Mouse (Mus musculus): ENCODE results near the gene Tanc2. TPM values are rescaled to one million over a fixed set of nuclear protein-coding genes. Genes with fewer than 3 reads are reported as not detected.

The Tanc2 gene
- total and polyA plus RNA-seq, 2 experiments from 2014 or later: 37.3 to 136 TPM

- Histone ChIP-seq H3K36me3 (ENCODE audit: insufficient read depth, low read length) (no peaks in the 10 kb centered on the region), H3K4me2 (ENCODE audit: low read depth, low read length, poor library complexity, severe bottlenecking) (no peak overlapping the region), H3K4me1 (ENCODE audit: insufficient read depth, low read length) (no peaks in the 10 kb centered on the region), H3K9ac (replicated peaks; ENCODE audit: low read length, poor library complexity, severe bottlenecking) (no peak overlapping the region), H3K9me3 (ENCODE audit: low read length) (no peaks in the 10 kb centered on the region), H3K4me3 (ENCODE audit: low read depth, low read length) (no peak overlapping the region), H3K27ac (ENCODE audit: low read depth, low read length) (no peak overlapping the region), H3K27me3 (ENCODE audit: insufficient read depth, low read length) (no peaks in the 10 kb centered on the region)
- TF ChIP-seq CTCF (IDR thresholded peaks at IDR 0.05): no peak
- WGBS: 50% methylated on average over 1 of the region's 1 CpGs
- ATAC-seq (ENCODE audit: low FRiP score): no peak
- DNase-seq (ENCODE audit: low spot score): peak; percentile 62
Observed at GRCm38 (mm10) chr11:105567221-105567641, 22.6 kb upstream of the Tanc2 start.

- Histone ChIP-seq H3K4me2 (ENCODE audit: low read depth, low read length, poor library complexity, severe bottlenecking) (no peak overlapping the region), H3K36me3 (ENCODE audit: insufficient read depth, low read length) (no peaks in the 10 kb centered on the region), H3K9ac (replicated peaks; ENCODE audit: low read length, poor library complexity, severe bottlenecking) (no peak overlapping the region), H3K4me1 (ENCODE audit: insufficient read depth, low read length) (no peaks in the 10 kb centered on the region), H3K27ac (ENCODE audit: low read depth, low read length) (no peak overlapping the region), H3K27me3 (ENCODE audit: insufficient read depth, low read length) (no peaks in the 10 kb centered on the region), H3K9me3 (ENCODE audit: low read length) (no peaks in the 10 kb centered on the region), H3K4me3 (ENCODE audit: low read depth, low read length) (no peak overlapping the region)
- ATAC-seq (ENCODE audit: low FRiP score) (no peak), DNase-seq (ENCODE audit: low spot score) (no peak)
- 71% methylated on average over 8 of the region's 8 CpGs for WGBS
- TF ChIP-seq CTCF (IDR thresholded peaks at IDR 0.05): no peak
Observed at GRCm38 (mm10) chr11:105571996-105572395, 17.8 kb upstream of the Tanc2 start.

- no peaks in the 10 kb centered on the region for H3K4me1 ChIP-seq (ENCODE audit: insufficient read depth, low read length)
- H3K27me3 ChIP-seq (ENCODE audit: insufficient read depth, low read length): no peaks in the 10 kb centered on the region
- H3K9me3 ChIP-seq (ENCODE audit: low read length): no peaks in the 10 kb centered on the region
- H3K4me3 ChIP-seq (ENCODE audit: low read depth, low read length): no peak overlapping the region
- H3K4me2 ChIP-seq (ENCODE audit: low read depth, low read length, poor library complexity, severe bottlenecking): no peak overlapping the region
- H3K27ac ChIP-seq (ENCODE audit: low read depth, low read length): no peak overlapping the region
- ATAC-seq (ENCODE audit: low FRiP score) (no peak), DNase-seq (ENCODE audit: low spot score) (peak; percentile 82)
- no peak for TF ChIP-seq CTCF (IDR thresholded peaks at IDR 0.05)
- H3K36me3 ChIP-seq (ENCODE audit: insufficient read depth, low read length): no peaks in the 10 kb centered on the region
- no peak overlapping the region for H3K9ac ChIP-seq (replicated peaks; ENCODE audit: low read length, poor library complexity, severe bottlenecking)
- WGBS: 59% methylated on average over 7 of the region's 7 CpGs
Observed at GRCm38 (mm10) chr11:105574241-105574640, 15.5 kb upstream of the Tanc2 start.

- no peak for ATAC-seq (ENCODE audit: low FRiP score)
- no peaks in the 10 kb centered on the region for H3K4me1 ChIP-seq (ENCODE audit: insufficient read depth, low read length)
- H3K4me2 ChIP-seq (ENCODE audit: low read depth, low read length, poor library complexity, severe bottlenecking): no peak overlapping the region
- TF ChIP-seq CTCF (IDR thresholded peaks at IDR 0.05): no peak
- no peaks in the 10 kb centered on the region for H3K36me3 ChIP-seq (ENCODE audit: insufficient read depth, low read length)
- H3K9me3 ChIP-seq (ENCODE audit: low read length): peaks cover 4% of the 10 kb centered on the region; the same call in 1 of the 2 replicates
- no peak overlapping the region for H3K27ac ChIP-seq (ENCODE audit: low read depth, low read length)
- no peak overlapping the region for H3K4me3 ChIP-seq (ENCODE audit: low read depth, low read length)
- no peak overlapping the region for H3K9ac ChIP-seq (replicated peaks; ENCODE audit: low read length, poor library complexity, severe bottlenecking)
- DNase-seq (ENCODE audit: low spot score): no peak
- no peaks in the 10 kb centered on the region for H3K27me3 ChIP-seq (ENCODE audit: insufficient read depth, low read length)
Observed at GRCm38 (mm10) chr11:105577211-105577610, 12.6 kb upstream of the Tanc2 start.

GRCm38 (mm10) chr11:105582020-105582419, 7.8 kb upstream of the Tanc2 start:
- Histone ChIP-seq H3K9me3 (ENCODE audit: low read length) (peaks cover 4% of the 10 kb centered on the region; the same call in 1 of the 2 replicates), H3K4me1 (ENCODE audit: insufficient read depth, low read length) (no peaks in the 10 kb centered on the region), H3K27ac (ENCODE audit: low read depth, low read length) (no peak overlapping the region), H3K27me3 (ENCODE audit: insufficient read depth, low read length) (no peaks in the 10 kb centered on the region), H3K36me3 (ENCODE audit: insufficient read depth, low read length) (no peaks in the 10 kb centered on the region), H3K4me3 (ENCODE audit: low read depth, low read length) (no peak overlapping the region), H3K4me2 (ENCODE audit: low read depth, low read length, poor library complexity, severe bottlenecking) (no peak overlapping the region), H3K9ac (replicated peaks; ENCODE audit: low read length, poor library complexity, severe bottlenecking) (no peak overlapping the region)
- no peak for DNase-seq (ENCODE audit: low spot score)
- no peak for ATAC-seq (ENCODE audit: low FRiP score)
- WGBS: 96% methylated on average over 3 of the region's 3 CpGs
- no peak for TF ChIP-seq CTCF (IDR thresholded peaks at IDR 0.05)

- 1% methylated on average over 29 of the region's 70 CpGs for WGBS
- peak; percentile 14; the same call in 1 of the 2 replicates for TF ChIP-seq CTCF (IDR thresholded peaks at IDR 0.05)
- Histone ChIP-seq H3K4me1 (ENCODE audit: insufficient read depth, low read length) (no peaks in the 10 kb centered on the region), H3K9me3 (ENCODE audit: low read length) (no peaks in the 10 kb centered on the region), H3K4me2 (ENCODE audit: low read depth, low read length, poor library complexity, severe bottlenecking) (peak overlapping the region; percentile 58), H3K27ac (ENCODE audit: low read depth, low read length) (peak overlapping the region; percentile 96), H3K27me3 (ENCODE audit: insufficient read depth, low read length) (no peaks in the 10 kb centered on the region), H3K4me3 (ENCODE audit: low read depth, low read length) (peak overlapping the region; percentile 94), H3K9ac (replicated peaks; ENCODE audit: low read length, poor library complexity, severe bottlenecking) (peak overlapping the region; percentile 96), H3K36me3 (ENCODE audit: insufficient read depth, low read length) (no peaks in the 10 kb centered on the region)
- DNase-seq (ENCODE audit: low spot score) (peak; percentile 94), ATAC-seq (ENCODE audit: low FRiP score) (peak; percentile 93)
Observed at GRCm38 (mm10) chr11:105589231-105589876, 432 bp upstream of the Tanc2 start.
